Mouse (Mus musculus) gastrocnemius, postnatal 25 days (tissue): ENCODE data around the gene Glb1. TPM values are rescaled to one million over a fixed set of nuclear protein-coding genes. Genes with fewer than 3 reads are reported as not detected.
A peak's percentile ranks its signal among the peaks of the same experiment; 100 is the strongest.
"Not testable (repeated sequence)": the region's sequence is repeated elsewhere in the genome, so short reads cannot be mapped to it uniquely, and the experiment has no call there.

ENCODE experiments used
- DNase-seq: peaks from one replicate; pipeline ENCODE4 v3.0.0; 2022
- long read RNA-seq, 2 experiments: library from polyadenylated mRNA; stranded (forward); transcript quantifications; one replicate each; pipeline ENCODE4 v2.0.0; 2021
- total RNA-seq, 2 experiments: library from RNA; stranded (reverse); gene quantifications; 1 replicate in 1 of 2; 2 replicates in 1 of 2; pipeline ENCODE4 v1.2.3; 2021

The Glb1 gene
- 1 to 10 TPM; 3.9 to 5.4 TPM for total RNA-seq
- long read RNA-seq, experiment 1, partial matches to known transcripts, result 3 of 7 reads
- long read RNA-seq, experiment 1, other reads (novel, unspliced or antisense), result 3 of 7 reads
- long read RNA-seq, experiment 2, partial matches to known transcripts, result 4 of 9 reads
- long read RNA-seq, experiment 2, other reads (novel, unspliced or antisense), result 1 of 9 reads

GRCm38 (mm10) chr9:114400949-114401684 lies at the start of gene Glb1, which contains the start of gene Tmppe:
Glb1 (plus strand) TSS chr9:114401076.
Tmppe (plus strand) TSS chr9:114401105.
- peak; percentile 81 for DNase-seq

GRCm38 (mm10) chr9:114367783-114368470 lies 32.9 kb upstream of the Glb1 start:
- peak; percentile 72 for DNase-seq

- no peak for DNase-seq
Observed at GRCm38 (mm10) chr9:114368471-114368858, 32.4 kb upstream of the Glb1 start.

- DNase-seq, result not testable (repeated sequence)
Observed at GRCm38 (mm10) chr9:114369389-114369788, 31.5 kb upstream of the Glb1 start.

- not testable (repeated sequence) for DNase-seq
Observed at GRCm38 (mm10) chr9:114371717-114372116, 29.2 kb upstream of the Glb1 start.

GRCm38 (mm10) chr9:114375276-114375962 lies 25.5 kb upstream of the Glb1 start:
- no peak for DNase-seq

- DNase-seq, result no peak
Observed at GRCm38 (mm10) chr9:114377168-114377567, 23.7 kb upstream of the Glb1 start.

GRCm38 (mm10) chr9:114379871-114380270 lies 21.0 kb upstream of the Glb1 start:
- no peak for DNase-seq

- no peak for DNase-seq
Observed at GRCm38 (mm10) chr9:114380881-114381733, 19.8 kb upstream of the Glb1 start.

- DNase-seq, result no peak
Observed at GRCm38 (mm10) chr9:114382936-114383710, 17.8 kb upstream of the Glb1 start.

GRCm38 (mm10) chr9:114384691-114385090 lies 16.2 kb upstream of the Glb1 start:
- DNase-seq, result no peak

- no peak for DNase-seq
Observed at GRCm38 (mm10) chr9:114385160-114385559, 15.7 kb upstream of the Glb1 start.

GRCm38 (mm10) chr9:114387086-114387485 lies 13.8 kb upstream of the Glb1 start:
- no peak for DNase-seq

- DNase-seq, result no peak
Observed at GRCm38 (mm10) chr9:114388288-114388687, 12.6 kb upstream of the Glb1 start.

- DNase-seq, result peak; percentile 31
Observed at GRCm38 (mm10) chr9:114388701-114389370, 12.0 kb upstream of the Glb1 start.

- DNase-seq, result no peak
Observed at GRCm38 (mm10) chr9:114389371-114389904, 11.4 kb upstream of the Glb1 start.

GRCm38 (mm10) chr9:114389905-114390748 lies 10.7 kb upstream of the Glb1 start, which contains the start of gene Crtap:
Crtap (minus strand) TSS chr9:114390675.
- peak; percentile 55 for DNase-seq

GRCm38 (mm10) chr9:114390749-114391075 lies 10.2 kb upstream of the Glb1 start:
- DNase-seq, result no peak

GRCm38 (mm10) chr9:114394136-114394535 lies 6.7 kb upstream of the Glb1 start:
- DNase-seq, result not testable (repeated sequence)
